Mouse (Mus musculus): ENCODE data around the gene Gng8.

Gene Gng8

GRCm38 (mm10) chr7:16920818-16921791, 29.5 kb downstream of the Gng8 start:
- ATAC-seq (ENCODE audit: insufficient number of reproducible peaks, low FRiP score, low TSS enrichment): no peak

- ATAC-seq (ENCODE audit: insufficient number of reproducible peaks, low FRiP score, low TSS enrichment): no peak
These were observed 30.3 kb downstream of the Gng8 start for GRCm38 (mm10) chr7:16921881-16922335.

GRCm38 (mm10) chr7:16922360-16922973, 30.9 kb downstream of the Gng8 start:
- ATAC-seq (ENCODE audit: insufficient number of reproducible peaks, low FRiP score, low TSS enrichment): no peak

GRCm38 (mm10) chr7:16923283-16924036, 31.9 kb downstream of the Gng8 start:
- peak; percentile 32; the same call in 1 of the 2 replicates for ATAC-seq (ENCODE audit: insufficient number of reproducible peaks, low FRiP score, low TSS enrichment)

GRCm38 (mm10) chr7:16924037-16924834, 32.6 kb downstream of the Gng8 start, which contains the start of gene Calm3:
Calm3 (minus strand) TSS chr7:16924114.
- peak; percentile 77 for ATAC-seq (ENCODE audit: insufficient number of reproducible peaks, low FRiP score, low TSS enrichment)

- no peak for ATAC-seq (ENCODE audit: insufficient number of reproducible peaks, low FRiP score, low TSS enrichment)
These were observed 36.8 kb downstream of the Gng8 start for GRCm38 (mm10) chr7:16928341-16928740.

- 0 out of 2 replicates have a peak, but pooled peaks have one; percentile 38 for ATAC-seq (ENCODE audit: insufficient number of reproducible peaks, low FRiP score, low TSS enrichment)
These were observed 39.3 kb downstream of the Gng8 start for GRCm38 (mm10) chr7:16930850-16931249.

GRCm38 (mm10) chr7:16931968-16932627, 40.5 kb downstream of the Gng8 start:
- peak; percentile 76; the same call in 1 of the 2 replicates for ATAC-seq (ENCODE audit: insufficient number of reproducible peaks, low FRiP score, low TSS enrichment)

GRCm38 (mm10) chr7:16932704-16933577, 41.4 kb downstream of the Gng8 start:
- ATAC-seq (ENCODE audit: insufficient number of reproducible peaks, low FRiP score, low TSS enrichment): no peak; the same call in 1 of the 2 replicates

- no peak for ATAC-seq (ENCODE audit: insufficient number of reproducible peaks, low FRiP score, low TSS enrichment)
These were observed 45.7 kb downstream of the Gng8 start for GRCm38 (mm10) chr7:16937312-16937711.

- ATAC-seq (ENCODE audit: insufficient number of reproducible peaks, low FRiP score, low TSS enrichment): no peak; the same call in 1 of the 2 replicates
These were observed 46.7 kb downstream of the Gng8 start for GRCm38 (mm10) chr7:16938117-16938791.

GRCm38 (mm10) chr7:16940292-16940691, 48.7 kb downstream of the Gng8 start:
- no peak for ATAC-seq (ENCODE audit: insufficient number of reproducible peaks, low FRiP score, low TSS enrichment)

GRCm38 (mm10) chr7:16942861-16943260, 51.3 kb downstream of the Gng8 start:
- ATAC-seq (ENCODE audit: insufficient number of reproducible peaks, low FRiP score, low TSS enrichment): no peak

- peak; percentile 78; the same call in 1 of the 2 replicates for ATAC-seq (ENCODE audit: insufficient number of reproducible peaks, low FRiP score, low TSS enrichment)
These were observed 52.6 kb downstream of the Gng8 start, which contains the start of gene Pnmal2 for GRCm38 (mm10) chr7:16944061-16944807. Pnmal2 (plus strand) TSS chr7:16944682.

GRCm38 (mm10) chr7:16944808-16945315, 53.3 kb downstream of the Gng8 start:
- 0 out of 2 replicates have a peak, but pooled peaks have one; percentile 9 for ATAC-seq (ENCODE audit: insufficient number of reproducible peaks, low FRiP score, low TSS enrichment)

All from cerebellum, adult (tissue).